Mouse (Mus musculus): ENCODE measurements at regions not wholly inside any gene's neighbourhood (a gene's known extent, or its start where the extent isn't known, plus 50 kb on each side); places are given as distances from the start of the nearest gene placed in this dataset.

DNA sequence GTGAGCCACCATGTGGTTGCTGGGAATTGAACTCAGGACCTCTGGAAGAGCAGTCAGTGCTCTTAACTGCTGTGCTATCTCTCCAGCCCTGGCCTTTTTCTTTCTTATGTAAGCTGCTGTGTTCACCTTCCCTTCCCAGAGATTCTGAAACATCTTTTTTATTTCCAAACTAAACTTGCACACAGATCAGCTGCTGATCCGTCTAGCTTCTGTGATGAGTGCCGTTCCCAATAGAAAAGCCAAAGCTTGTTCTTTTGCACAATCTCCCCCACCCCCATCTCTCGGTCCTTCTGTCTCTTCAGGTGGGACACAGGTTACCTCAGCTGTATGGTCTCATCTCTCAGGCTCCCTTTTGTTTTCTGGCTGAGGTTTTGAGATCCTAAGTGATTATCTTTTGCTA lies 191.9 kb downstream of the Tcp10c start:
- TF ChIP-seq CTCF (IDR thresholded peaks at IDR 0.05; ENCODE audit: insufficient read depth, low read length): no peak
- TF ChIP-seq POLR2A (IDR thresholded peaks at IDR 0.05; ENCODE audit: borderline replicate concordance, extremely low read depth, low read depth, low read length): no peak

Data from lung, adult 2 months (tissue).